Mouse (Mus musculus) thymus, postnatal 4 days (tissue): ENCODE results near the gene Prtn3.

Experiments used
- DNase-seq: peaks from one replicate; pipeline ENCODE4 v3.0.0; 2021

Prtn3 gene

DNA sequence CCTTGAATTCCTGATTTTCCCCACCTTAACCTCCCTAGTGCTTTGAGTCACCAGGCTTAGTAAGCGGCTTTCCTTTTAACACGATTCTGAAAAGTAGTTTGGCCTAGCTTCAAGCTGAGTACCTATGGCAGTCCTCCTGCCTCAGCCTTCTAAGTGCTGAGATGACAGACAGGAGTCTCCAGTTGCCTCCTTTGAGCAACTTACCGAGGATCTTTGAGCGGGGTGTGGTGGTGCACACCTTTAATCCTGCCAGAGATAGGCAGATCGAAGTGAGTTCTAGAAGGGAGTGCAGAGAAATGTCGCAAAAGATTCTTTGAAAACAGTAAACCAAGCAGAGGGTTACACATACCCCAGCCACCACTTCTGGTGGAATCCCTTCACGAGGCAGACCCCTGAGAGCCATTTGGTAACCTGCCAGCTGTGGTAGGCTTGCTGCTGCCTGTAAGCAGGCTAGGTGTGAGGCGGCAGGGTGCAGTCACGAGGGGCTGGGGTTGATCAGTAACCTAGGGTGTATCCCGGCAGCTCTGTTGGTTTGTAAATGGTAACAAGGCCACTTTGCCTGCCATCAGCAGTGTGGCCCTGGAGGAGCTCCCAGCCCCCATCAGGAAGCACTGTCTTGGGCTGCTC is 18.6 kb upstream of the Prtn3 start:
- DNase-seq = peak; percentile 57

- no peak for DNase-seq
Observed at GRCm38 (mm10) chr10:79856280-79856679, 18.0 kb upstream of the Prtn3 start.

DNA sequence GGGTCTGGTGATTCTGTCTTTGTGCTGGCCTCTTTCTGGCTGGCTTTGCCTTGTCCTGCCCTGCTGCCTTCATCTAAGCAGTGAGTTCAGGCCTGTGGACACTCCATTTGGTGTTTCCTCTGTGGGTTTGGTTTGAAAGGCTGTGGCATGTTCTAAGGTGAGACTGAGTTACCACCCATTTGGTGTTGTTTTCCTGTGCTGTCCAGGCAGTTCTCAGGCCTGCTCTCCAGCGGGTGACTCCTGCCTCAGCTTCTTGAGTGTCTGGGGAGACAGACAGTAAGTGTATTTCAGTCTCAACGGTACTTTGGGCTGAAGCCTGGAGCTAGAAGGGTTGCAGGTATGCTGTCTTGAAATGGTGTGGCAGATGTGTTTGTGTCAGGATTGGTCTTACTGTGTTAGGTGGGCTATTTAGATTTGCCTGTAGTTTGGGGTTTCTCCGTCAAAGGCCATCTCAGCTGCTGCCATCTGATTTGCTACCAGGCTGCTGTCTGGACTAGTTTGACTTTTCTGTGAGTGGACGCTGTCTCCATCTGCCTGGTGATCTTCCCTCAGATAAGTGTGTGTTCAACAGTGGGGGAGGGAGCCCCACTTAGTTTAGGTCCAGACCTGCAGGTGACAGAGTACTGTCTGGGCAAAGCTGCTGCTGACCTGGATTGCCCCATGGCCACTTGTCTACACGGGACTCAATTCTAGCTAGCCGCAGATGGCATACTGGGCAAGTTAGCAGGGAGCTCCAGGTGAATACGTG is 17.4 kb upstream of the Prtn3 start:
- no peak for DNase-seq

DNA sequence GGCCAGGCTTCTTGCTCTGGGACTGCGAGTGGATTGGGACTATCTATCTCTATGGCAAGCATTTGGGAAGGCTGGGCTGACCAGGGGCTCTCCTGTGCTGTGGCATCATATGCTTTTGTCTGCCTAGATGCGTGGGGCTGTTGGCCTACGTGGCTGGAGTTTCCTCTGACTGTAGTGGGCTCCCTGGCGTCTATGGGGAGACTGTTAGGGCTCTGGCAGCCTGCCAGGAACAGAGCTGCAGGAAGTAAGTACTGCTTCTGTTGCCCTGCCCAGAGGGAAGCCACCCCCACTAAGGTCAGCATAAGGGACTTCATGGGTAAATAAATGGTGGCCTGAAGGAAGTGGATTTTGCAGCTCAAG is 16.8 kb upstream of the Prtn3 start:
- DNase-seq = peak; percentile 58

DNA sequence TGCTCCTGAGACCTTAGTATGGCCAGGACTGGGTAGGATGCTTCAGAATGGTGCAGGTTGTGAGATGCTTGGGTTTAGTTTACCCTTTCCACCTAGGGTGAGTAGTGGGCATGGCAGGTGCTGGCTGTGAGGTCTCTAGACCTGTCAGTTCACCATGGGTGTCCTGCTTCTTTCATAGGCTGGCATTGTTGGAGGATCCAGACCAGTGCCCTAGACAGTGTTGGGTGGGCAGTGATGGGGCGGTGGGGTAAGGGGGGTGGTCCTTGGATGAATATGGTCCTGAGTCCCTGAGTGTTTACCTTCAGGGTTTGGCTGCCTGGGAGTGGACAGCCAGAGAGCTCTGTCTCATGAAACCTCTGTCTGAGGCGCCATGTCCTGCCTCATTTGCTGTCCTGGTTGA is 16.4 kb upstream of the Prtn3 start:
- no peak for DNase-seq

DNA sequence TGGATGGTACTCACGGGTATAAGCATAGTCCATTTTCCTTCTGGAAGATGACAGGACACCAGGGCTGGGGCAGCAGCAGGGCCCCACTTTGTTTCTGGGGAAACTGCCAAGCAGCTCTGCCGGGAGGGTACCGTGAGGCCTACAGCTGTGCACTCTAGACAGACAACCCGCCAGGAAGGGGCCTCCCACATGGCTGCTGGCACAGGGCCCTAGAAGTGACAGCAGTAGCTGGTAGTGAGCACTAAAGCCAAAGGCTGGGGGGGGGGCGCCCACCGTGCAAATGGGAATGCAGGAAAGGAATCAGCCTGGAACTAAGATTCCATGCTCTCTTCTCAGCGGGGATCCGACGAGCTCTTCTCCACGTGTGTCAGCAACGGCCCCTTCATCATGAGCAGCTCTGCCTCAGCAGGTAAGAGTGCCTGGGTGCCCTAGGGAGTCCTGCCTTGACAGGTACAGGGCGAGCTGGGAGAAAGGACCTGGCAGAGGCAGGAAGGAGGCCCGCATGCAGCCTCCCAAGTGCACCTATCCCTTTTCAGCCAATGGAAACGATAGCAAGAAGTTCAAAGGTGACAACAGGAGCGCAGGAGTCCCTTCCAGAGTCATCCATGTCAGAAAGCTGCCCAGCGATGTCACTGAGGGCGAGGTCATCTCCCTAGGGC is 15.7 kb upstream of the Prtn3 start:
- DNase-seq = peak; percentile 54

DNA sequence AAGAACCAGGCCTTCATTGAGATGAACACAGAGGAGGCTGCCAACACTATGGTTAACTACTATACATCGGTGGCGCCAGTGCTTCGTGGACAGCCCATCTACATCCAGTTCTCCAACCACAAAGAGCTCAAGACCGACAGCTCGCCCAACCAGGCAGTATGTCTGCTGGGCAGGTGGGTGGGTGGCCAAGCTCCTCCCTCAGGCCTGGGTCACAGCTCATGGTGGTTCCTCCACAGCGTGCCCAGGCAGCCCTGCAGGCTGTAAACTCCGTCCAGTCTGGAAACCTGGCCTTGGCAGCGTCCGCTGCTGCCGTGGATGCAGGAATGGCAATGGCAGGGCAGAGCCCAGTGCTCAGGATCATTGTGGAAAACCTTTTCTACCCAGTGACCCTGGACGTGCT is 15.2 kb upstream of the Prtn3 start:
- no peak for DNase-seq

DNA sequence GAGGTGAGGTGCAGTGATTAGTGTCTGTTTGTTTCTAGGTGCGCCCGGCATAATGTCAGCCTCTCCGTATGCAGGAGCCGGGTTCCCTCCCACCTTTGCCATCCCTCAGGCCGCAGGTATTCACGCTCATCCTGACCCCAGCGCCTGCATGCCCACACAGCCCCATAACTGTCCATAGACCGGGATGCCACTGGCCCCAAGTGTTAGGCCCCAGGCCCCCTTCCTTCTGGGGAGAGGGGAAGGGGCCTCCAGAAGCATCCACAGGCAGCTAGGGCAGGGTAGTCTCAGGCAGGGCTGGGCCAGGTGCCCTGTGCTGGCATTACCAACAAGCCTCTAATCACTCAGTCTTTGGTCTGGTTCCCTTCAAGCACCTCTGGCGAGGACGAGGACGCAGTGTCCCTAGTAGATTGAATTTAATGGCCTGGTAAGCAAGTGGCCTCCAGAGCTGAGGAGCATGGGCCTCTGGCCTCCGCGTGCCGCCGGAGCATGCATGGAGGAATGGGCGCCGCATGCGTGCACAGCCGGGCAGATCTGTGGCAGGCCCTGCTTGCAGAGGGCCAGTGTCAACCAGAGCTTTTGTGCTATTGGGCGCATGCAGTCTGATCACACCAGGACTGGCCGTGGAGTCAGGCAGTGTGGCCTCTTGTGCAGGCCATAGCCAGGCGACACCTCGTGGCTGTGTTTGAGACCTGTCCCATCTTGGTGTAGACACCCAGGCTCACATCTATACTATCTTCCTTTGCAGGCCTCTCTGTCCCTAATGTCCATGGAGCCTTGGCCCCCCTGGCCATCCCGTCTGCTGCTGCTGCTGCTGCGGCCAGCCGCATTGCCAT is 14.0 kb upstream of the Prtn3 start:
- DNase-seq = no peak

DNA sequence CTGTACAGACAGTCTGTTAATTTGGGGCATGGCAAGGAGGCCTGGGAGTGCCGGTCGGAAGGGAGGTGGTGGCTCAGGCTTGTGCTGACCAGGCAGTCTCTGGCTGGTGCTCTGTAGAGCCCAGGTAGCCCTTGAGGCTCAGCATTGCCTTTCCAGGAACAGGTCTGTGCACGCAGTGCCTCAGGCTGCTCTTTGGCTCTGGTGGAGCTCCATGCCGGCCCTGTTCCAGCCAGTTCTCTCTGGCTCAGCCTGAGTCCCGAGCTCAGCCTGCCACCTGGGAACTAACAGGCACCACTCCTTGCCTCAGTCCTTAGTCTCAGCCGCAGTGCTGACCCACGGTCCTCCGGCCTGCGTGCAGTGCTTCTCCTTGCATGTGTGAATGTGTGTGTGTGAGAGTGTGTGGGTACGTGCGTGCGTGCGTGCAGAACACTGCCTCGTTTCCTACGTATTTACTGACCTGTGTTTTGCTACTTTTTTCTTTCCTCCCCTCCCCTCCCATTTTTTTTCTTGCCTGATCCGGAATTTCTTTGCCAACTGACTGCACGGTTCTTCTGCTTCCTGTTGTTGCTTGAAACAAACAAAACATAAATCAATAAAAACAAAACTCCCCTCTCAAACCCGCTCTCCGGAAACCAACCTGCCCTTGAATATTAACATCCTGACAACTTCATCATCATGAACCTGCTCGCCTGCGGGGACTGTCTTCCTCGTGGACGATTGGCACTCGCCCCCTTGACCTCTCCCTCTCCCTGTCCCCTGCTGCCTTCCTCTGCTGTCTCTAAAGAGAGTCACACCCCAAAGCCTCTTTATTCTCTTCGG is 12.8 kb upstream of the Prtn3 start:
- DNase-seq = no peak

DNA sequence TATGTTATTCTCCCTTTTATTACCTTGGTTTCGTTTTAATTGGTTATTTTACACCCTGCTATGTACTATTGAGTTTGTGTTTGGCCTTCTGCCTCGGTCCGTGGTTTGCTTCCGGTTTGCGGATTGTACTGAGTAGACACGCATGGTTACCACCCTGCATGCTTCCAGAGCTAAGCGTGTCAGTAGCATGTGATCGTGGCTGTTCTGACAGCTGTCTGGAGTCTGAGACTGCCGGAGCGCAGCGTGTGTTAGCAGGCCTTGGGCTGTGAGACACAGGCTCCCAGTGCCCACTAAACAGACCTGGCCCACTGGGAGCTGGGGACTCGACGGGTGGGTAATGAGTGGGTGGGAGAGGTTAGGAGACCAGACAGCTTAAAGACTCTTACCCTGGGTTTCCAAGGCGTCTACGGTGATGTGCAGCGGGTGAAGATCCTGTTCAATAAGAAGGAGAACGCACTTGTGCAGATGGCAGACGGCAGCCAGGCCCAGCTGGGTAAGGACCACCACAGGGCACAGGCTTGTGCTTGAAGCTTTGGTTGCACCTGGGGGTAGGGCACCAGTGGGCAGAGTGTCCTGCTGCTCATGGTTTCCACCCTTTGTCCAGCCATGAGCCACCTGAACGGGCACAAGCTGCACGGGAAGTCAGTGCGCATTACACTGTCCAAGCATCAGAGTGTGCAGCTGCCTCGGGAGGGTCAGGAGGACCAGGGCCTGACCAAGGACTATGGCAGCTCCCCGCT is 12.1 kb upstream of the Prtn3 start:
- no peak for DNase-seq

DNA sequence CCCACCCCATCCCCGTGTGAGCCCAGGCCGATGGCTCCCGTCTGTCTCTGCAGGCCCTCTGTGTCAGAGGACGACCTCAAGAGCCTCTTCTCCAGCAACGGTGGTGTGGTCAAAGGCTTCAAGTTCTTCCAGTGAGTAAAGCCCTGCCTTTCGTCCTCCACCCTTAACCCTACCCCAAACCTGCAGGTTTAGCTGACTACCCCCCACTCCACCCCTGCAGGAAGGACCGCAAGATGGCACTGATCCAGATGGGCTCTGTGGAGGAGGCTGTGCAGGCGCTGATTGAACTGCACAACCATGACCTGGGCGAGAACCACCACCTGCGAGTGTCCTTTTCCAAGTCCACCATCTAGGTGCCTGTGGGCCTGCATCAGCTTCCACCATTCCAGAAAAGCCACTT is 11.4 kb upstream of the Prtn3 start:
- DNase-seq = no peak

DNA sequence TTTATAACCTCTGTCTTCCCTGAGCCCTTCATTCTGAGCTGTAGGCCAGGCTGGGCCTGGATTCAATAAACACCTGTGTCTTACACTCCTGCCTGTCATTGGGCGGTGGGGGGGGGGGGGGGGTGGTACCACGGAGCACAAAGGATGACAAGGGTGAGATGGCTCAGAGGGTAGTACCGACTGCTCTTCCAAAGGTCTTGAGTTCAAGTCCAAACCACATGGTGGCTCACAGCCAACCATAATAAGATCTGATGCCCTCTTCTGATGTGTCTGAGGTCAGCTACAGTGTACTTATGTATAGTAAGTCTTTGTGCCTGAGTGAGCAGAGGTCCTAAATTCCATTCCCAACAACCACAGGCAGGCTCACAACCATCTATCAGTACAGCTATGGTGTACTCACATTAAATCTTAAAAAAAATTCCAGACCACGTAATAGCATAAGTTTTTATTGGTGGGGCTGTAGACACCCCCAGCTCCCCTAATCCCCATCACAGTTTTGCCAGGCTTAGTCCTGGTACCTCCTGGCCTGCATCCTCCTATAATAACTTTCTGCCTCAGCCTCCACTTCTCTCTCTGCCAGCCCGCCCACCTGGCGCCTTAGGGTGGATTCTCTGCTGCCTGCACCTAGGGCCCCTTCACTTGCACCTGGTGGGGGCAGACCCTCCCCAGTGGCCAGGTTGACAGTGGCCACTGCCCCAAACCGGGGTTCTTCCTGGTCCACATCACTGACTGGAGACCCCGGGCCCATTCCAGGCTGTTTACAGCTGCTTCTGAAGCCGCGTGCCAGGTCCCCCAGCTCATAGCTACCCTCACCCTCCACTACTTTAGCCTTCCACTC is 9.7 kb upstream of the Prtn3 start:
- no peak for DNase-seq

GRCm38 (mm10) chr10:79865189-79865601 is 9.1 kb upstream of the Prtn3 start:
- no peak for DNase-seq

DNA sequence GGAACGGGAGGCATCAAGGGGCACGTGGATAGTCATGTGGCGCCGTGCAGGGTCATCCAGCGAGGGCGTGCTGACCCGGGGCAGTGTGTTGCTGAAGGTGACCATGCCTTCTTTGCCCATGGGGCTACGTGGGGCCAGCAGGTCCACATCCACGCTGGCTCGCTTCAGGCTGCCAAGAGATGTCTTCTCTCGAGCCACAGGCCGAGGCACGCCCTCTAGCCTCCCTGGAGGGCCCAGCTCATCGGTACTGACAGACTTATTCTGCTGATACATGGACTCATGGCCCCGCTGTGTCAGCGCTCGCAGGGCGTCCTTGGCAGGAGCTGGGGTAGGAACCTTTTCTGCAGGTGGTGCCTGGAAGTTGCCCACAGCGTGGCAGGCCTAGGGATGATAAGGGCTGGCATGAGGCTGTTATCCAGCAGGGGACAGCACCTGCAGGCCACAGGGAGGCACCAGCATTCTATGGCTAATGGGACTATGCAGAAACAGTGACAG is 8.4 kb upstream of the Prtn3 start:
- no peak for DNase-seq

DNA sequence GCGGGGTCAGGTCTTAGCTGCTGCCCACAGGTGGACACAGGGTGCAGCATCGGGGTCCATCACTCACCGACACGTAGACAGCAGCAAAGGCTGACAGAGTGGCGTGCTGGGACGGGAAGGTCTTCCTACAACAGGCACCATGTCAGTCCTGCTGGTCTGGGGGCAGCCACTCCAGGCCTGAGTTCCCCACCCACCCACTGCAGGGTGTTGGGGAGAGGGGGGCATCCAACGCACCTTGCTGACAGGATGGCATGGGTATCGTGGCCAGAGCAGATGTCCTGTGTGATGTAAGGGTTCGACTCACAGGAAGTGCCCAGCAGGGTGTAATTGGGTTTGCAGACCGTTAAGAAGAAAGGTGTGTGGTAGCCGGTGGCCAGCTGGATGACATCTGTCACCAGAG is 7.7 kb upstream of the Prtn3 start:
- DNase-seq = no peak

DNA sequence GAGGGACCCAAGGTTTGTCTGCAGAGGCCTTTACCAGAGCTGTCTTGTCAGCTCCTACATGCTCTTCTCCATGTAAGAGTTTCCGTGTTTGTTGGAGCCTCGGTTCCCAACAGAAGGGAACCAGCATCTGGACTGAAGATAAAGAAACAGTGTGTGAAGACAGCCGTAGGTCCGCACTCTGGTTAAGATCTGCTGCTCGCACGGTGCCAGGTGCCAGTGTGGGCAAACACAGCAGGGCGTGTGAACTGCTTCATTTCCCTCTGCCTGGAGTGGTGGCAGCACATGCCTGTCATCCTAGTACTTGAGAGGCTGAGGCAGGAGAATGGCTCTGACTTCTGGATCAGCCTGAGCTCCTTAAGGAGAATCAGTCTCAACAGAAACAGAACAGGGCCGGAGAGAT is 2.4 kb upstream of the Prtn3 start:
- no peak for DNase-seq

GRCm38 (mm10) chr10:79872862-79873261 is 1.4 kb upstream of the Prtn3 start:
- DNase-seq = peak; percentile 23

- DNase-seq = no peak
Observed at GRCm38 (mm10) chr10:79873313-79873712, 963 bp upstream of the Prtn3 start.

DNA sequence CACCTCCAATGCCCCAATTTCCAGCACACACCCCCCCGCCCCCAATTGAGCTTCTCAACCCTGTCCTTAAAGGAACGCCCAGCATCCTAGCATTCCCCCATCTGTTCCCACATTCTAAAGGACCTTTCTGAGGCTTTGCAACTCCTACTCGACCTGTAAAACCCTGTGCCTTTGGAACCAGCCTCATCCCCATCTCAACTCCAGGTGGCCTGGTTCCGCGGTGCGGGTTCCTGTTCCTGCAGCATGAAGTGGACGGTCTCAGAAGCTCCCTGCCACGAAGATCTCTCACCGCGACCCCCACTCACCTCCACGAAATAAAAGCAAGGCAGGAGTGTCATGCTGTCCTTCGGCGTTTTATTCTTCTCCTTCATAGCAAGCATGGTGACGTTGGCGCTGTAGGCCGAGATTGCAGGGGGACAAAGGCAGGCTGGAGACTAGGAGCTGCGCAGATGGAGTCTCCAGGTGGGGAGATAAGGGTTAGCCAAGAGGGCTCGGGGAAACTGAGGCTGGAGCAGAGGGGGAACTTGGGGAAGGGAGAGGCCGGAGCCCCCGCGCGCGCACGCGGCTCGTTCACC is 474 bp upstream of the Prtn3 start:
- DNase-seq = no peak

DNA sequence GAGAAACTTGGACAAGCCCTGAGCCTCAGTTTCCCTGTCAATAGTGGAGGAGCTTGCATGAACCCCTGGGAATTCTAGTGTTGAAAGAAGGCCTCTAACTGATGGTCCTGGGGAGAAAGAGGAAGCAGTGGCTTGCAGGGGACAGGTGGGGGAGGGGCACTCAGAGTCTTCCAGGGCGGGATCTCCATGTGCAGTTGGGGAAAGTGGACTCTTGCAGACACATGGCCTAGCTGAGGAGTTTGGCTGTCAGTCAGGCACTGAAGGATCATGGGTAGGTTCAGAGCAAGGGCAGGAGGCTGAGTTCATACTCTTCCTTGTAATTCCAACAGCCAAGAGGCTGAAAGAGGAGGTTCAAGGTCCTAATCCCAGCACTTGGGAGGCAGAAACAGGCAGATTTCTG is 2.9 kb downstream of the Prtn3 start:
- DNase-seq = no peak
